Mouse (Mus musculus): ENCODE data around the gene Scnn1a.

Scnn1a gene

DNA sequence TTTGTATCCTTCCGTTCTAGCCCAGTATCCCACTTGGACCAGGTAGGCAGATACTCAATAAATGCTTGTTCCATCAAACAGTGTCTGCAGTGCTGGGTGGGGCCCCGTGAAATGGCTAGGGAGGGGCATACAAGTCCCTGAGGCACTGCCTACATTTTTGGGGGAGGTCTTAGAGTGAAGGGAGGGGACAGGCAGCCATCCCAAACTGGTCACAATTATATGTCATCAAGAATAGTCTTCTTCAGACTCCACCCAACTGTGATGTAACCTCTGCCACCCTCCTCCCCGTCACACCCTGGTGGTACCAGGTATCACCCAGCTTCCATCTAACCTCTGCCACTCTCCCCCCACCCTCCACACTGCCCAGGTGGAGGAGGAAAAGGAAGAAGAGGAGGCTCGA is 24.4 kb downstream of the Scnn1a start:
- no peak for DNase-seq

DNA sequence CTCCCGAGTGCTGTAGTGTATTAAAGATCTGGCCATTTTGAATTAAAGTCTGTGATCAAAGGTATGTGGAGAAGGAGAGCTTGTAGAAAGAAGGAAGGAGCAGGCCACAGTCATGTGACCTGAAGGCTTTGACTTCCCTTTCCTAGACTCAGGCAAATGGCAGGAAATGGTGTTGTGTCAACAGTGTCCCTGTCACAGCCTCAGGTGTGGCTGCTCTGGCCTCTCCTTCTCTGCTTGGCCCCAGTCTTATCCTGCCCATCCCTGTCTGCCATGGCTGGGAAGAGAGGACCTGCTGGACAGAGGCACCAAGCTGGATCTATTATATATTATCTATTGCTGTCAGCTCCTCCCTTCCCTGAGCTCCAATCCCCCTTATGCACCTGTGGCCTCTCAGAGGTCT is 25.2 kb downstream of the Scnn1a start:
- no peak for DNase-seq

DNA sequence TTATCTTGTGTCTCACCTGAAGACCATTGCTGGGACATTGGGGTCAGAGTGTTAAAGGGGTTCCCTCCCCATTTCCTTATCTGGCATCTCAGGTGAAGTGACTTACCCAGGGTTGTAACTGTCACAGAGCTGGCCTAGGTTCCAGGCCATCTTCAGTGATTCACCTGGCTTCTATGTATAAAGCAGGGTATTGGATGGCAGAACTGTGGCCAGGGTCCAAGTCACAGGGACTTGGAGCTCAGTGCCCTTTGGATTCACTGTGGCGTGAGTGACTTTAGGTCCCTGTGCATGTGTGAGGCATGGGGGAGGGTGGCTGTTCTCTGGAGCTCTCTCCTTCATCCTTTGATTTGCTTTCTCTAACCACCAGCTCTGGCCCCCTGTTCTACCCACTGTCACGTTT is 25.6 kb downstream of the Scnn1a start:
- DNase-seq, result peak; percentile 41

DNA sequence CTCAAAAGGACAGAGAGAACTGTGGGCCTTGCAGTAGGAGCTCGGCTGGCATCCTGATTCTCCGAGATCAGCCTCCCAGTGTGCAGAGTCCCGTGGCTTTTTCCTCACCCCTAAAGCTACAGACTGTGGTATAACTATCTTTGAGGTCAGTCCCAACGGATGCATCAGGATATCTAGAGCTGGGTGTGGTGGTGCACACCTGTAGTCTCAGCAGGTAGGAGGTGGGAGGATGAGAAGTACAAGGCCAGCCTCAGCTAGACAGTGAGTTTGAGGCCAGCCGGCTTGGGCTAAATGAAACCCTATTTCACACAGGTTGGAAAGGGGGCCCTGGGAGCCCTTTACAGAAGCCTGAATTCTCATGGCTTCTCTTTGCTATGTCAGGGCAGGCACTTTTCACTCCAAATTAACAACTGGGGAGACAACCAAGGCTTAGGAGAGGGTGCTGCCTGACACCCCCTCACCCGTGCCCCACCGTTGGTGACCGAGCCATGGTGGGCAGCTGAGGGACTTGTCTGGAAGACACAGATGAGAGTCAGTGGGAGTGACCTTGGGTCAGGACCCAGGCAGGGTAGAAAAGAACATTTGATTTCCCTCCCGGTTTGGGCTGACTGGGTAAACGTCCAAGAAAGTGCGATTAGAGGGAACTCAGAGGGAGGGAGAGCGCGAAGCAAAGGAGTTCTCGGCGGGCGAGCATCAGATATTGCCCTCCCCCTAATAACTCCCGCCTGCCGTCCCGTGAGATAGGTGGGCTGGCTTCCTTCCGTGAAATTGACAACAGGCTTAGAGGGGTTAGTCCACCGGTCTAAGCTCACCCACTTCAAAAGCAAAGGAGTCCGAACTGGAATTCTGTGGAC is 28.5 kb downstream of the Scnn1a start, which contains the start of gene Tnfrsf1a:
Gene Tnfrsf1a, plus strand, starts transcription at position 642 of the 854 bp plus-strand sequence.
- peak; percentile 48 for DNase-seq

DNA sequence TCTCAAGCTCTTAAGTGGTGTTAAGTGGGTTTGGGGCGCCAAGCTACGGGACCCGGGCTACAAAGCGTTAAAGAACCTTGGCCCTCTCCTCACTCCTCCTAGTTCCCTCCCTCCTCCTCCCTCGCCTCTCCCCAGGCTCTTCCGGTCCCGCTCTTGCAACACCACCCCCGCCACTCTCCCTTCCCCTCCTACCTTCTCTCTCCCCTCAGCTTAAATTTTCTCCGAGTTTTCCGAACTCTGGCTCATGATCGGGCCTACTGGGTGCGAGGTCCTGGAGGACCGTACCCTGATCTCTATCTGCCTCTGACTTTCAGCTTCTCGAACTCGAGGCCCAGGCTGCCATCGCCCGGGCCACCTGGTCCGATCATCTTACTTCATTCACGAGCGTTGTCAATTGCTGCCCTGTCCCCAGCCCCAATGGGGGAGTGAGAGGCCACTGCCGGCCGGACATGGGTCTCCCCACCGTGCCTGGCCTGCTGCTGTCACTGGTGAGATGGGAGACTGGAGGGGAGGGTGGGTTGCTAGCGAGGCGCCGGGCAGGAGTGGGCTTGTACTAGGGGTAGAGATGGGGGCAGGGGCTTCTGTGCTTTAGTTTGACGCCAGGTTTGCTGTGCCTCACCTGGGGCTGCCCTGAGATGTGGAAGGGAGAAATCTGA is 29.2 kb downstream of the Scnn1a start:
- peak; percentile 83 for DNase-seq

DNA sequence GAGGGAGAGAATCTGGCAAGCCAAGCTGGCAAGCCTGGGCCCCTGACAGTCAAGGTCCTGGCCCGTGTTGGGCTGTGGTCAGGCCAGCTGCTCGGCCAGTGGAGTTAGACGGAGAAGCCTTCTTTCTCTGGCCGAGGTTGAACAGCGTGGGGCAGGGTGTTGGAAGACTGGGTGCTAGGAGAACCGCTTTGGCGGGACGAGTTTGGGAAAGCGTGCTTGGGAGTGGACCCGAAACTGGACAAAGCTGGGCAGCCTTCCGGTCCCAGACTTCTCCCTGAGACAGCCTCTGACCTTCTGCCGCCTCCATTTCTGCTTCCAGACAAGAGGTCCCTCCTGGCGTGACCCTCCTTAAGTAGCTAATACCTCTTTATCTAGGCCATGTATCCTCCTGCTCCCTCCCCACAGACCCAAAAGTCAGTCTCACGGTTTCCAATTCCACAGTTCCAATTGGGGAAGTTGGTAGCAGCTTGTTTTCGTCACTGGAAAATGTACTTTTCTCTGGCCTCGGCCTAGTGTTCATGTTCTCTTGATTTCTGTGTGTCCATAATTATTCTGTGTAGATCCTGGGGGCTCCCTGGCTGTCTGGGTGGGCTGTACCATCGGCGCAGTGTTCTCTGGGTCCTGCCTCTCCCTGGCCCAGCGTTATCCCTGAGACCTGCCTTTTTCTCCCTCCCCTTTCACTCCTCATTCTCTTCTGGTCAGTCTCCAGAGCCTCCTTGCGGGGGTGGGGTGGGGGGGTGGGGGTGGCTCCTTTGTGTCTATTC is 30.0 kb downstream of the Scnn1a start:
- no peak for DNase-seq

DNA sequence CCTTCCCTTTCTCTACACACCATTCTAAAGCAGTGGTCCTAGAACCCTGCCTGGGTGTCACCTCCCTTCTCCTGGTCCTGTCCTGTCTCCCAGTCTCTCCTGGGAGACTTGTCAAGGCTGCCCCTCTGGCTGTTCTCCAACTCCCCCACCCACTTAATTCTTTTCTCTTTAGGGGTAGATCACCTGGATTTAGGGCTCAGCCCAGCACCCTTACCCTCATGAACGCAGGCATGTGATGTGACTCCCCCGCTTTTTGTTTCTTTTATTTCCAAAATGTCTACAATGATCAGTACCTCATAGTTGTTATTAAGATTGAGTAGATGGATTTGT is 30.5 kb downstream of the Scnn1a start:
- DNase-seq, result peak; percentile 43

DNA sequence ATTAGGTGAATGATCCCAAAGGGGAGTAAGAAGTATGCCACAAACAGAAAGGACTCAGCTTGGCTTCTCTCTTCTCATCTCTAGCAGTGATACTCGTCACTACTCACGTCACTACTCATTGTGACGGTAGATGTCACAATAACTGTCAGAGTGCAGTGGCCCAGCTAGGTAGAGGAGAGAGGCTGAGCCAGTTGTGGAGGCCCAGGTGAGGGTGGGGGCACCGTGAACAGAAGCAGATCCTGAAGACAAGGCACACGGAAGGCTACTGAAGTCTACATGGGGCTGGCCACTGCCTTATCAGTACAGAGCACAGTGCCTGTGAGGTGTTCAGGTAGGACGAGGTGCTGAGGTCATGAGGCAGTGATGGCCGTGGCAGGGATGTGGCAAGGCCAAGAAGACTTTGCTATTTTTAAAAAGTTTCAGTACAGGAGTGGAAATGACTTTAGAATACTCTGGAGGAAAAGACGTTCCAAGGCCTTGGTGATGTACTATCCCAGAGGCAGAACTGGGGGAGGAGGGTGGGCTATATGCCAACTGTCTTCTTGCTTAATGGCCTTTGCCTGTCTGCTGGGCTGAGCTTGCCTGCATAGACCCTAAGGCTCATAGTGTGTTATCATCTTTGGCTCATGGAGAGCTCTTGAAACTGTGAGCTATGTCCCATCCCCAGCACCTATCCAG is 31.0 kb downstream of the Scnn1a start:
- DNase-seq, result peak; percentile 75

DNA sequence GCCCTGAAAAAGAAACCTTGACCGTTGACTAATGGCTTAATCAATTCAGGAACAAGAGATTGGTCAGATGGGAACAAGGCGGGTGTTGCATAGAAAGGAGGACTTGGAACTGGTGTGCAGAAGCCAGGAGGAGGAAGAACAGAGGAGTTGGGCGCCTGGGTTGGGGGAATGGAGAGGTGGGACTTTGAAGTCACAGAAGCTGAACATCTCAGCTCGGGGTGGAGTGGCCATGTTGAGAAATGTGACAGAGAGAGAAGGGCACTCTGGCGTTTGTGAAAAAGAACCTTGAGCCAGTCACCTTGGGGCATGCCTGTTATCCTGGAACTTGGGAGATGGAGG is 31.6 kb downstream of the Scnn1a start:
- DNase-seq, result peak; percentile 12

DNA sequence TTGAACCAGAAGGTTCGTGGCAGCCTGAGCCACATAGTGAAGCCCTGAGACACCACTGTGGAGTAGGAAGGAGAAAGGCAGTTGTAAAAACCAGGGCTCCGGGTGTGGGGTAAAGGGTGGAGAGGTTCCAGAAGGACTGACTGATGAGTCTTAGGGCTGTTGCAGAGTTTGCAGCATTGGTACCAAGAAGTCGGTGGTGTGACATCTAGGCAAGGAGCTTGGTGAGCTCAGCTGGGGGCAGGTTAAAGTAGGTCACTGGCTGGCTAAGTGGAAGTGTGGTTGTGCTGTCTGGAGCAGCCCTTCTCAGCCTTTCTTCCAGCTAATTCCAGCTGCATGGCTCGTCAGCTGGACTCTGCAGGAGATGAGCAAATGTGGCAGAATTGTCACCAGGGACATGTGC is 32.4 kb downstream of the Scnn1a start:
- DNase-seq, result peak; percentile 12

DNA sequence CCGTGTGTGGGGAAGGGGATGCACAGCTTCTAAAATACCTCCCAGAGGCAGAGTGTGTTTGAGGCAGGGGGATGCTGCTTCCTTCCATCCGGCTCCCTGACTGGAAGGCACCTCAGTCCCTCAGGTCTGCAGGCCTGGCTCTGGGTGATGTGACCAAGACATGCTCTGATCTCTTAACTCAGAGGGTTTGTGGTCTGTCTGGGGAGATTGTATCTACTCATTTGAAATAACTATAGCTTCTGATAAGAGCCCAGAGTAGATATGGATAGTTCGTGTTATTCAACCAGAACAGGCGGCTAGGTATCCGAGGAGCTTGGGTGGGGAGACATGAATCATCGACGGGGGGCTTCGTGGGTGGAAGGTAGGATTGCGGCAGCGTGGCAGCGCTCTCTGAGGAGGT is 32.8 kb downstream of the Scnn1a start:
- DNase-seq, result no peak

DNA sequence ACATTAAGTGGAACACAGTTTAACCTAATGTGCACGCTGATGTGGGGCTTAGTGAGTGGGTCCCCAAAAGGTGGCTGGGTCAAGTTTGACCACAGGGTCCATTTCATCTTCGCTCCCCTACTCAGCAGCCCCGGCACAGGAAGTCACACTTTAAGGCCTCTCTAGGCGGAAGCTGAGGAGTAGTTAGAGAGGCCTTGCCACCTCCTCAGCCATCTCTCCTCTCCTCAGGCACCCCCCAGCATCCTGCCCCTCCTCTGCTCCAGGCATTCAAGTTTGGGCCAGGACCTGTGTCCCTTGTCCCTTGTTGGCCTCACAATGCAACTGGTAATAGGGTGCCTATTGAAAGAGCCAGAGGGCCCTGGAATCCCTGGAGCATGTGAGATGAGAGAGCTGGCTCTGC is 33.2 kb downstream of the Scnn1a start:
- DNase-seq, result peak; percentile 36

DNA sequence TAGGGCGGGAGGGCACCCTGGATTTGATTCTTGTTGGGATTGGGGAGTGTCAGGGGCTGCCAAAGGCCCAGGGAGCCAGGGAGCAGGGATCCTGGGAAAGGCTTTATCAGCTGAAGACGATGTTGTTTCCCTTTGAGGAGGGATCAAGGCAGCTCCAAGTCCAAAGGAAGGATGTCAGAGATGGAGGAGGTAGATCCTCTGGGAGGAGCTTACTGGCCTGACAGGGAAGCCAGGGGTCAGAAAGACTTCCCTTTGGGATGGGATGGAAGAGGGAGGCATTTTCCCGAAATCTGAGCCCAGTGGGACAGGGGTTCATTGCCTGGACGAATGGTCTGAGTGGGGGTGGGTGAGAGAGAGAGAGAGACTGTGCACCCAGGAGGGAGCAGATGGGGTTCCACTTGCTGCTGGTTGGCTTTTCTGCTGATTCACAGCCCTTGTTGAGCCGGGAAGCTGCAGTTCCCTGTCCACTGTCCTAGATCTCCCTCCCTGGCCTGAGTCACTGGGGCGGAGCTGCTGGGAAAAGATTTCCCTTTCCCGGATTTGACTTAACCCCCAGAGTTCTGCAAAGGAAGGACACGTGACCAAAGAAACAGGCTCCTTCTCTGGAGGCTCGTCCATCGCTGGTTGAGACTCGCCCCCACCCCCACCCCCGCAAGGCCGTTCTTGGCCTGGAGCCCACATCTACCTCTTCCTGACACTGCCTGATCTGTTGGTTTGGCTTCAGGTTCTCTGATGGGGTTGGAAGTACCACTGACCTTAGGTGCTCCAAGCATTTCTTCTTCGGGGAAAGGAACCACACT is 34.1 kb downstream of the Scnn1a start:
- peak; percentile 81 for DNase-seq

DNA sequence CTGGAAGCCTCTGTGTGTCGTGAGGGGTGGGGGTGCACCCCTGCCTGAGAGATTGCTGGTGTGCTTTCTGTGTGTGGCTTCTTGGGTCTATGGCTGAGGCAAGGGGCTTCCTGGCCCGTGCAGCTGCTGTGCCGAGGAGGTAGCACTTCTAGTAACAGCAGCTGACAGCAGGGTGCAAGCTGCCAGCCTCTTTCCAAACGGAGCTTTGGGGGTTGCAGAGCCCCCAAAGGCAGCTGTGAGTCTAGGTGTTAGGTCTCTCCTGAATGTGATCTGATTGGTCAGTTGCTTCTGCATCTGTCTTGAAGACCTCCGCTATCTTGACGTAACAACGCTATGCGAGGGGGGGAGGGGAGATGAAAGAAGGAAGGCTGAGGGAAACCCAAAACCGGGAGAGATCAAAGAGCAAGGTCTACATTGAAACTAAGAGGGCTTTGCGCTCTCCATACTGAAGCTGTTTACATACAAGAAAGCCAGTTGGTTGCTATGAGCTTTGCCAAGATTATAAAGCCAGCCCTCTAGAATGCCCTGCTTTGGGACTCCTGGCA is 34.8 kb downstream of the Scnn1a start:
- DNase-seq, result no peak

DNA sequence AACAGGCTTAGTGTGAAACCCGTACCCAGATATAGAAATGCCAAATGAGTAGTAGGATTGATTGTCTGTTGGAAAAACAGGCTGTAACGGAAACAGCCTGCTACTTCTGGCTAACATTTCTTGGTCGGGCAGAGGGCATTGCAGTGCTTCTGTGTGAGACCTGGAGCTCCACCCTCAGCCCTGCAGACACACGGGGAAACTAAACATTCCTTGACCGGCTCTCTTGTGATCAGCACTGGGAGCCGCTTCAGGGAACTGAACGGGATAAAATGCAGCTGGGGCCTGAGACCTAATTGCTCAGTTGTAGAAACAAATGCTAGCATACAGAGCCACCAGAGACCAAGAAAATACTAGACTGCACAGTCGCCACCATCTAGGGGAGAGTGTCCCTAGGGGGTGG is 35.8 kb downstream of the Scnn1a start:
- DNase-seq, result peak; percentile 53

DNA sequence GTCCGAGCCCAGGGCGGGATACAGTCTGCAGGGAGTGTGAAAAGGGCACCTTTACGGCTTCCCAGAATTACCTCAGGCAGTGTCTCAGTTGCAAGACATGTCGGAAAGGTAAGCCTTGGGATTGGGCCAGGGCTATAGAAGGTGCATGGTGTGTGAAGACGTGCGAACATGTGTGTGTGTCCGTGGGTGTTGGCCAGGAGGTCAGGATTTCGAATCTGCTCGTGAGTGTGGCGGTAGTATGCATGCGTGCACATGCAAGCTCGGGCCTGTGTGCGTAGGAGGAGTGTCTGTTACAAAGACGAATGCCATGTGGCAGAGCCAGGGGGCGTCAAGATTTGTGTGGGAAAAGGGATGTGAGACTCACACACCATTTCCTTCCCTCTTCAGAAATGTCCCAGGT is 36.9 kb downstream of the Scnn1a start:
- peak; percentile 15 for DNase-seq

DNA sequence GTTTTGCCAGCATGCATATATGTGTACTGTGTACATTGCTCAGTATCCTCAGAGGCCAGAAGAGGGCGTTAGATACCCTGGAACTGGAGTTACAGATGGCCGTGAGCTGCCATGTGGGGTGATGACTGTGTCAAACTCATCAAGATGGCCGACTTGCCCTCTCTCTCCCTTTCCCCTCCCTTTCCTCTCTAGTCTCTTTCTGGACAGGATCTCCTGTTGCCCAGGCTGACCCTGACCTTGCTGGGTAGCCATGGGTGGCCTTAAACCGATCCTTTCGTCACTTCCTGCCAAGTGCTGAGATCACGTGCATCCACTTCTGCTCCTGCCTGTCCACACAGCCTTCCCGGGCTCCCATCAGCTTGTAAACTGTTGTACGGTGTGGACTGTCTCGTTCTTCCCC is 39.5 kb downstream of the Scnn1a start:
- DNase-seq, result peak; percentile 19

DNA sequence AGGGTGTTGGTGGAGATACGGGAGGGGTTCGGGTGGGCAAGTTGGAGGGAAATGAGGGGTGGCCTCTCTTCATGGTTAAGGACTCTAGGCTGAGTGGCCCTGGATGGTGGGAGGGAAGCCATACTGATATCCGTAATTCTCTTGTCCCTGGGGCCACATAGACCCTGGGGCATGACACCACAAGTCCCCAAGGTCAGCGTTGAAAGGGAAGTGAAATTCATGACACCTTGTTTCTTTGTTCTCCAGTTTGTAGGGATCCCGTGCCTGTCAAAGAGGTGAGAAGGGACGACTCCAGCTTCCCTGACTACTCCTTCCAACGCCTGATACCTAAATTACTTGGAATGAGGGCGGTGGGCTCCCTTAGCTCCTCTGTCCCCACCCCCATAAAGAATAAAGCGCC is 40.4 kb downstream of the Scnn1a start:
- no peak for DNase-seq

DNA sequence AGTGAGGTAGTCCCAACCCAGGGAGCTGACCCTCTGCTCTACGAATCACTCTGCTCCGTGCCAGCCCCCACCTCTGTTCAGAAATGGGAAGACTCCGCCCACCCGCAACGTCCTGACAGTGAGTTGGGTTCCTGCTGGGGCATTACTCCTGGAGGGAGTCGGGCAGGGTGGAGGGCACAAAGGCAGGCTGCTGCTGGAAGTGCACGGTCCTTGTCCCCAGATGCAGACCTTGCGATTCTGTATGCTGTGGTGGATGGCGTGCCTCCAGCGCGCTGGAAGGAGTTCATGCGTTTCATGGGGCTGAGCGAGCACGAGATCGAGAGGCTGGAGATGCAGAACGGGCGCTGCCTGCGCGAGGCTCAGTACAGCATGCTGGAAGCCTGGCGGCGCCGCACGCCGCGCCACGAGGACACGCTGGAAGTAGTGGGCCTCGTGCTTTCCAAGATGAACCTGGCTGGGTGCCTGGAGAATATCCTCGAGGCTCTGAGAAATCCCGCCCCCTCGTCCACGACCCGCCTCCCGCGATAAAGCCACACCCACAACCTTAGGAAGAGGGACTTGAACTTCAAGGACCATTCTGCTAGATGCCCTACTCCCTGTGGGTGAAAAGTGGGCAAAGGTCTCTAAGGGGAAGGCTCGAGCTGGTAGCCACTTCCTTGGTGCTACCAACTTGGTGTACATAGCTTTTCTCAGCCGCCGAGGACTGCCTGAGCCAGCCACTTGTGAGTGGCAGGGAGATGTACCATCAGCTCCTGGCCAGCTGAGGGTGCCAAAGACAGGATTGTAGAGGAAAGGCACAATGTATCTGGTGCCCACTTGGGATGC is 41.2 kb downstream of the Scnn1a start:
- peak; percentile 74 for DNase-seq

DNA sequence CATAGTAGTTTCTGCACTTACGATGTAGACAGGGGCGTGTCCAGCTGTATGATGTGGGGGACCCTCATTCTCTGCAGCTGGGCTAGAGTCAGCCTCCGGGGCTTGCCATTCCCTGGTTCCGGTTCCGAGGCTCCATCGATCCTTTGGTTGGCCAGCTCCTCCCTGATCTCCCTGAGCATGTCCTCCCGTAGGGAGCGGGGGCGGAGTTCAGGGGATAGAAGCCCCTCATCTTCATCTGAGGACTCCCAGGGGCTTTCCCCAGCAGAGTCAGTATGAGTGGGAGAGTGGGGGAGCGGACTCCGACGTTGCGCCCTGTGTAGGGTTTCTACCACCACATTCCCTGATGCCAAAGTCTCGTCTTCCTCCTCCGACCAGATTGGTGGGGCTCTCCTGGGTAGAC is 42.6 kb downstream of the Scnn1a start:
- peak; percentile 31 for DNase-seq
